Mouse (Mus musculus): ENCODE measurements around the gene Lrrc17.
"Not testable (repeated sequence)": the region's sequence is repeated elsewhere in the genome, so short reads cannot be mapped to it uniquely, and the experiment has no call there.

The Lrrc17 gene

GRCm38 (mm10) chr5:21608311-21609304, 65.2 kb downstream of the Lrrc17 start:
- peak; percentile 12 for DNase-seq (ENCODE audit: low spot score in 2 of 2)

GRCm38 (mm10) chr5:21610996-21611395, 67.6 kb downstream of the Lrrc17 start:
- DNase-seq (ENCODE audit: low spot score in 2 of 2) = no peak

DNA sequence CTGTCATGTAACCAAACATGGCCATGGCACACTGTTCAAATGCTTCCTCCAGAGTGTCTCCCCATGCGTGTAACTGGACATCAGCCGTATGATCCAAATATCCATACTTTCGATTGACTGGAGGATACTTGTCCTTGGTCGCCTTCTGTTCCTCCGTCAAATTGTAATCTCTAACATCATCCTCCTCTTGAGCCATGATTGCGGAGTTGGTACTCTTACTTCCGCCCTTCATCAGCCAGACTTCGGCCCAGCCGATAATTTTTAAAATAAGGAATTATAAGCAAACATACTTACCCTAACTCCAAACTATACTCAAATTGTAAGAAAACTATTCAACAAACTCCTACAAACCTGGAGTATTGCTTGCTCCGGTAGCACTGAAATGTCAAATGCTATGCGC, 70.9 kb downstream of the Lrrc17 start:
- DNase-seq (ENCODE audit: low spot score in 2 of 2) = not testable (repeated sequence)

- DNase-seq (ENCODE audit: low spot score in 2 of 2) = no peak
Measured at GRCm38 (mm10) chr5:21616450-21617009, 73.2 kb downstream of the Lrrc17 start.

Measured in right cerebral cortex, postnatal 36 days (tissue).